ENCODE assay signal across 8 mouse cellular contexts in genomic region chr12:84876481-84877121, GRCm38 (mm10). TPM values are rescaled to one million over a fixed set of nuclear protein-coding genes. Genes with fewer than 3 reads are reported as not detected.
DNase-seq lines count a peak whose midpoint lies in the region; ATAC-seq lines count a peak whose summit lies in the region.

TSS of gene Ltbp2 (minus strand) at chr12:84876532.

- peaks cover 15% of the 10 kb centered on the region for H3K4me1 ChIP-seq in intestine, embryonic 16.5 days (ENCODE audit: control insufficient read depth, insufficient read depth, low read length)
- H3K4me1 ChIP-seq in midbrain, embryonic 11.5 days (ENCODE audit: control insufficient read depth, insufficient read depth, low read length), result peaks cover 8% of the 10 kb centered on the region

- peak; percentile 90 for DNase-seq in adrenal gland, adult 2 months
- peak; percentile 59 for DNase-seq in embryo, embryonic 11.5 days (ENCODE audit: low read depth, low spot score)
- DNase-seq in gastrocnemius, postnatal 4 days (ENCODE audit: low spot score in 2 of 2), result peak; percentile 70 to 75
- DNase-seq in left cerebral cortex, postnatal 36 days (ENCODE audit: low spot score in 2 of 2), result peak; percentile 58
- DNase-seq in midbrain, embryonic 11.5 days (ENCODE audit: low spot score, missing footprints), result peak; percentile 95
- DNase-seq in right cerebral cortex, postnatal 4 days, result peak; percentile 79
- DNase-seq in MN1 (ENCODE audit: low spot score), result no peak

- H3K4me2 ChIP-seq in intestine, embryonic 16.5 days (ENCODE audit: low read depth, low read length), result peak within 1 kb of the TSS; percentile 73
- H3K4me2 ChIP-seq in midbrain, embryonic 11.5 days, result peak within 1 kb of the TSS; percentile 34

- WGBS in intestine, embryonic 16.5 days, result 2% methylated on average over 34 of the region's 34 CpGs
- 3% methylated on average over 34 of the region's 34 CpGs for WGBS in midbrain, embryonic 11.5 days

- intact Hi-C loops in left cerebral cortex, postnatal 36 days (cut with DNase I), result loop anchor here (10.0 kb wide), 1 partner anchor 188 kb away; no protein-coding TSS in a partner anchor

- no peak within 1 kb of the TSS for H3K27ac ChIP-seq in intestine, embryonic 16.5 days (ENCODE audit: low read length)
- no peak within 1 kb of the TSS for H3K27ac ChIP-seq in midbrain, embryonic 11.5 days (ENCODE audit: low read depth, low read length)

- peak within 1 kb of the TSS; percentile 54 for H3K9ac ChIP-seq in intestine, embryonic 16.5 days (ENCODE audit: low read depth, low read length)
- H3K9ac ChIP-seq in midbrain, embryonic 11.5 days (ENCODE audit: low read length), result no peak within 1 kb of the TSS

- no peaks in the 10 kb centered on the region for H3K36me3 ChIP-seq in intestine, embryonic 16.5 days (ENCODE audit: control insufficient read depth, insufficient read depth, low read length)
- H3K36me3 ChIP-seq in midbrain, embryonic 11.5 days (ENCODE audit: control insufficient read depth, insufficient read depth, low read length), result no peaks in the 10 kb centered on the region

- H3K27me3 ChIP-seq in intestine, embryonic 16.5 days (replicated peaks; ENCODE audit: control insufficient read depth, insufficient read depth, low read length), result peaks cover 45% of the 10 kb centered on the region
- H3K27me3 ChIP-seq in midbrain, embryonic 11.5 days (ENCODE audit: control insufficient read depth, insufficient read depth, low read length), result peaks cover 39% of the 10 kb centered on the region

- peak within 1 kb of the TSS; percentile 49 for H3K4me3 ChIP-seq in intestine, embryonic 16.5 days (ENCODE audit: low read length)
- H3K4me3 ChIP-seq in midbrain, embryonic 11.5 days (ENCODE audit: low read depth, low read length), result peak within 1 kb of the TSS; percentile 18

- H3K9me3 ChIP-seq in intestine, embryonic 16.5 days (ENCODE audit: control insufficient read depth, low read length), result no peaks in the 10 kb centered on the region
- H3K9me3 ChIP-seq in midbrain, embryonic 11.5 days (ENCODE audit: control insufficient read depth, low read length), result no peaks in the 10 kb centered on the region

- peak; percentile 91 for ATAC-seq in intestine, embryonic 16.5 days
- 0 out of 2 replicates have a peak, but pooled peaks have one; percentile 40 for ATAC-seq in midbrain, embryonic 11.5 days (ENCODE audit: low FRiP score)

RNA-seq across cellular contexts. Expression of gene Ltbp2, which starts in this region (rescaled TPM):
- total RNA-seq in adrenal gland, adult 2 months (2021), result 10 to 100 TPM in 1 of 2 experiments, 1 to 10 TPM in 1; 6.6 to 11.9 TPM
- polyA plus RNA-seq in adrenal gland, adult 2 months (2012; rRNA removed), result 11.8 and 16.1 TPM in 2 replicates
- total RNA-seq in gastrocnemius, postnatal 4 days (2021), result 1 to 10 TPM; 2.8 to 3.3 TPM
- polyA plus RNA-seq in intestine, embryonic 16.5 days (2015; fragmentation: Nextera tagmentation; extraction: Ambion mirVana), result 0.83 and 1.9 TPM in 2 replicates
- under 1 TPM; 0.41 to 0.52 TPM for total RNA-seq in left cerebral cortex, postnatal 36 days (2021)
- polyA plus RNA-seq in midbrain, embryonic 11.5 days (2014; fragmentation: Nextera tagmentation; extraction: Ambion mirVana), result 0.05 TPM in 1 of 2 replicates, not detected in the other

Comparison
In these comparisons a context has a peak if more than half of its experiments do, and no peak if none do; other contexts are left out.
1. Peak in DNase-seq in left cerebral cortex, postnatal 36 days; RNA of the gene not detected or under 1 TPM.
2. Peak in DNase-seq, ATAC-seq, H3K4me3 ChIP-seq and H3K4me2 ChIP-seq in midbrain, embryonic 11.5 days; RNA of the gene not detected or under 1 TPM.